Mouse (Mus musculus) A20 (cell line): Measurements from ENCODE around the gene Nadk2.
A peak's percentile ranks its signal among the peaks of the same experiment; 100 is the strongest.

Experiments used
- DNase-seq: peaks from one replicate; pipeline ENCODE4 v3.0.0-alpha.2; 2011; ENCODE audit warnings: low read depth, low spot score

The Nadk2 gene

DNA sequence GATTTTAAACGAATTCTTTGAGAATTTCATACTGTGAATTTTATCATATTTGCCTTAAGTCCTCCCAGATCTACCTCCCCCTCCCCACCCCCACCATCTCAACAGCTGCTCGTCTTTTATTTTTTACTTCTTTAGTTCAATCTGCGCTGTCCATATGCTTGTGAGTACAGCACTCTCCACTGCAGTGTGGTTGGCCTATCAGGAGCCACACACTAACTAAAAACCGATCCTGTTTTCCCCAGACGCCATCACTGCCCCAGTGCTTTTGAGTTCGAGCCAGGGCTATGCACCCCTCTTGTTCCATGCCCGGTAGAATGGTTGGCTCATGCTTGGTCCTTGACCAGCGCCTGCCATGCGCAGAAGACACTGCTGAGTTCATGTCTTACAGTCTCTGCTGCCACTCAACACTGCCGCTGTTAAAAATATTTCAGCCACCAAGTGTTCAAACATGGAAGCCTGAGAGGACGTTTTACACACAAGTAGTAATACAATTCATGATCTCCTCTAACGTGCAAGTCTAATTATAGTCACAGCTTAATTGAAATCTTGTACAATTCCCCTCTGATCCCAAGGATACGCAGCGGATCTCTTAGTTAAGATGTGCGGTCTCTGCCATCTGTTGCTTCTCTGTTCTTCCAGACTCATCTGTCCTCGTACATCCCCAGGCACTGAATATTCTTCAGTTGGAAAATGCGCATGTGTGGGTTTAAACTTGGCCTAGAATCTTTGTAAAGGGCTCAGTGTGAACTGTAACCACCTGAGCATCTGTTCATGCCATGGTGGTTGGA is 17.0 kb downstream of the Nadk2 start:
- no peak for DNase-seq

GRCm38 (mm10) chr15:9088683-9089072 is 17.6 kb downstream of the Nadk2 start:
- DNase-seq, result no peak

DNA sequence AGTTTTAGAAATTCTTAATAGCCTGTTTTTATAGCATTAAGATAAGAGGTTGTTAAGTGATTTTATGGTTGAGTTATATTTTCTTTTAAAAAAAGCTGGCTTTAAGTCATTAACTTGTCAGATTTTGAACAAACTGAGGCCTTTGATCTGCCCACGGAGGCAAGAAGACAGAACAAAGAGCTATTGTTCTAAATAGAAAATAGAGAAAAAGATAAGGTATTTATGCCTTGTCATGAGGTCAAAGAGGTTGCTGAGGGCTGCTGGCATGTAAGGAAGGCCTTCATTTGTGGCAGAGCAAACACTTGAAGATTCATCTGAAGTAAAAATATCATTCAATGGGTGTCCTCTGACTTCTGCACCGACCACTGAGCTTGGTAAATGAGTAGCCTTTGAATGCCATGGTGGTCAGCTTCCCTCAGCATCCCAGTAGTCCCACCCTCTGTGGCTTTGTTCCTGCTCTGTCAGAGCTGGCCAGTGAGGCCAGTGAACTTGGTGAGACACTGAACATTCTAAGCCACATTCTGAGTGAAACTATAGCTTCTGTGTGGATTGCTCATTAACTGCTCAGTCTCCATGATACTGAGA is 18.2 kb downstream of the Nadk2 start:
- DNase-seq, result no peak

DNA sequence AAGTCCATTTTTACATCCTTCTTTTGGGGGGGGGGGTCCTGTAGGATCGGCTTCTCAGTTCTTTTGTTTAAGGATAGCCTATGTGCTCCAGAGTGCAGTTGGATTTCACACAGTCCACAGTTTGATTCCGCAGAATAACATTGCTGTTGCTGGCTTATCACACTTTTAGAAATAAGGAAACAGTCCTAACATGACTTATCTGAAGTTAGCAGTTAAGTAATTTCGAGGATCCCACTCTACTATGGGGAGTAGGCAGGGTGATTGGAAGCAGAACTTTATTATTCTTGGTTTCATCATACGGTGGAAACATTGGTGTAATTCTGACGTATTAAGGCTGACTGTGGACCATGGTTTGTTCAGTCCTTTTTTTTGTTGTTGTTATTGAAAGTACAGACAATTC is 19.6 kb downstream of the Nadk2 start:
- DNase-seq, result no peak

DNA sequence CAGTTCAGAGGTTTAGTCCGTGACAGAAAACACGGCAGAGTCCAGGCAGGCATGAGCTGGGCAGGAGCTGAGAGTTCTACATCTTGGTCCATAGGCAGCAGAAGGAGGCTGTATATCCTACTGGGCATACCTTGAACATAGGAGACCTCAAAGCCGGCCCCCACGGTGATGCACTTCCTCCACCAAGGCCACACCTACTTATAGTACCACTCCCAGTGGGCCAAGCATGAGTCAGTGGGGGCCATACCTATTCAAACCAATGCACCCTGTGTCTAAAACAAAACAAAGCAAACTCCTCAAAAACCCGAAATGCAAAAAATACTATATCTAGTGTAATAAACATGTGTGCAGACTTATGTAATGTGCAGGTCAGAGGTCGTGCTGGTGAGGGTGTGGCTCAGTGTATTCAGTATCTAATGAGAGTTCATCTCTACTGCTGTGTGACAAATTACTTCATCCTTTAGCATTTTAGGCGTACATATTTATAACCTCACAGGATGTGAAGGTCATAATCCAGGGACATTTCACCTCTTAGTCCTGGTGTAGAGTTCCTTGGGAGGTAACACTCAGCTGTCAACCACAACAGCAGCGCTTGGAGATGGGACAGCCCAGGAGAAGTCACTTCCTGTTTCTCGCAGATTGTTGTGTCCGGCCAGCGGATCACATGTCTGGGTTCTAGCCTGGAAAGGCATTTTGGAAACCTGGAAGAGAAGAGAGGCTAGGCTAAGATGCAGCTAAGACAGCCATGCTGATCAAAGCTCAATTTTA is 22.7 kb downstream of the Nadk2 start:
- DNase-seq, result no peak

- no peak for DNase-seq
Measured at GRCm38 (mm10) chr15:9094366-9094750, 23.3 kb downstream of the Nadk2 start.

DNA sequence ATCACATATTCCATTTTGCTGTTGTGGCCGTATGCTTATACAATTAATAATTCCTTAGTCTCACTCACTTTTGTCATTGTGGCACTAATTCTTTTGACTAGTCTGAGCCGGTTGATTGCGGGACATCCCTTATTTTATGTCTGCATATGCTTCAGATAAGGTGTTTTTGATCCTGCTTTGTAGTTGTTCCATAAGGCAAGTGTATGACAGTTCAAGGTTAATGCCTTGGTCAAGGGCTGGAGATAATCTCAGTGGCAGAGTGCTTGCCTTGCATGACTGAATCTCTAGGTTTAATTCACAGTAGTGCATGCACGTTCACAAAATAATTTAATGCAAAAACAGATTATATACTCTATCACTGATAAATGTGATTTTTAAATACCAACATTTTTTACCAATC is 25.8 kb downstream of the Nadk2 start:
- no peak for DNase-seq

DNA sequence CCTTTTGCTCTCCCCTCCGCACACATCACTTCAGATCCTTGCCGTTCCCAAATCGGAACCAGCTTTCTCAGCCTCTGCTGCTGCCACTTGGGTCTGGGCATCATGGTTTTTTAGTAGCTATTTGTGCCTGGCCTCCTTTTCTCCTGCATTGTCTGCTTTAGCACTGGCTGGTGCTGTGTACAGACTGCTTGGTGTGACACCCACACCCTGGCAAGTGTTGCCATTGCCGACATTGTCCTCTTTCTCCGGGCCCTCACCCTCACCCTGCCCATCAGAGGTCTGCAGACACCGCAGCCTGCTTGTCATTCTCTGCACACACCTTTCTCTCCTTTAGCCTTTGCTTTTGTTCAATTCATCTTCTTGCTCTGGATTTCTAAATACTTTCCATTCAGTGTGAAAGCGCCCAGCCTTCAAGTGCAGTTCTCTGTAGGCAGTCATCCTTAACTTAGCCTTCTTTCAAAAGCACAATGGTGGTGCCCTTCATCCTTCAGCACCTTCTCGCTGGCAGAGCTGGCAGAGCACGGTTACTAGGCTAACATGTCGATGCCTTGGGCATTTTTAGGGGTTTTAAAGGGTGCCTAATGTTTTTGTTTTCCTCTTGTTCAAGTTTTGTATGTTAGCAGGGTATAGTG is 29.5 kb downstream of the Nadk2 start:
- no peak for DNase-seq

DNA sequence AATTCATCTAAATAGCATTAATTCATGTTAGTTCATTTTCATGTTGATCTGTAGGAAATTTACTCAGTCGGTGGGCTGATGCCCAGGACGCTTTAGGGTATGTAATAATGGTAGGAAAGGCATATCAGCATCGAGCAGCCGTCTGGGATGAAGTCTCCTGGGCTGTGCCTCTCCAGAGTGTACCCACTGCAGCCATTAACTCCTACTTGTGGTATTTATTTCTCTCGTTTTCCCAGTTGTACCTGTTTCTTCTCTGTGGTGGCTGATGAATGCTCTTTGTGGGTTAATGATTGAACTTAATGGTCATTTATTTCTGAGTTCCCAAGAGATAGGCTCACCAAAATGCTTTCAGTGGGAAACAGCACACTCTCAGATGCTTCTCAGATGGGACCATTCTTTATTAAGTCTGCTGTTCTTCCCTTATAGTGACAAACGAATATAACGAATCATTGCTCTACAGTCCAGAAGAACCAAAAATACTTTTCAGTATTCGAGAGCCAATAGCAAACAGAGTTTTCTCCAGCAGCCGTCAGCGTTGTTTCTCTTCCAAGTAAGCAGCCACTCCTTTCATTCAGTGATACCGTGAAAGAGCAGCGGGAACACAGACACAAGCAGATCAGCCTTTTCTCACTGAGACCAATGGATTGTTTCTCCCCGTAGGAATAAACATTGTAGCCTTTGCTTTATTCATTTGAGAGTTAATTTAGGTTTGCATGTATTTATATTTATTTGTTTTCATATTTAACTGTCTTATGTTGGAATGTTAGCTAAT is 35.4 kb downstream of the Nadk2 start:
- no peak for DNase-seq

GRCm38 (mm10) chr15:9110526-9111347 is 39.7 kb downstream of the Nadk2 start:
- DNase-seq, result peak; percentile 20

DNA sequence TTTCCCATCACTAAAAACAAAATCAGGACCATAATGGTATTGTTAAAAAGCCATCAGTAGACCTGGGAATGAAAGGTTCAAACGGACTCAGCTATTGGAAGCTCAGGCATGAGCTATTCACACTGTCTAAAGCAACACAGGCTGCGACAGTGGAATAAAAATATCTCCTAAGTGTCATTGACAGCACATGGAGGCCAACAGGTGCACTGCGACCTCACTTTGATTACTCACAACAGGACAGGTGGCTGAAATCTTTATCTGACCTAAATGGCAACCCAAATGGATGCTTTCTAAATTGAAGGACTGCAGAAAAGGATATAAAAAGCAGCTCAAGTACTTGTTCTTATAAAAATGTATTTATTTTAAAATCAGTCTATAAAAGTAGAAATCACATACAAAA is 40.6 kb downstream of the Nadk2 start:
- no peak for DNase-seq

- no peak for DNase-seq
Measured at GRCm38 (mm10) chr15:9113556-9113955, 42.5 kb downstream of the Nadk2 start.

GRCm38 (mm10) chr15:9114131-9114530 is 43.1 kb downstream of the Nadk2 start:
- no peak for DNase-seq

DNA sequence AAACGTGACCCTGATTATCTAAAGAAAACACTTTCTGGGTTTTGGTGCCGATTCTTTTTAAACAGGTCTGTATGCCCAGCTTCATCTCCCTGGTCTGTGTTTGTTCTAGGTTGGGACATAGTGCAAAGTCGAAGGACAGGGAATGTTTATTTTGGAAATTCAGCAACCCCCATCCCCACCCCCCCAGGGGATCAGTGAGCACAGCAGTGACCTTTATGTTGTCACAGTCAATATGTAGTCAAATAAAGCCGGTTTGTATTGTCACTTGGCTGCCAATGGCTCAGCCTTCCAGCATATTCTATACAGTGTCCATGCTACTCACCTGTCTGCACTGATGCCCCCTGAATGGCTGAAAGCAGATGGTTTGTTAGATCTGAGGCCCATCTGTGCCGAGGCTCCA is 43.5 kb downstream of the Nadk2 start:
- DNase-seq, result no peak

GRCm38 (mm10) chr15:9118852-9119251 is 47.8 kb downstream of the Nadk2 start:
- no peak for DNase-seq

- peak; percentile 57 for DNase-seq
Measured at GRCm38 (mm10) chr15:9120081-9120480, 49.0 kb downstream of the Nadk2 start.

GRCm38 (mm10) chr15:9122989-9123388 is 51.9 kb downstream of the Nadk2 start:
- no peak for DNase-seq

DNA sequence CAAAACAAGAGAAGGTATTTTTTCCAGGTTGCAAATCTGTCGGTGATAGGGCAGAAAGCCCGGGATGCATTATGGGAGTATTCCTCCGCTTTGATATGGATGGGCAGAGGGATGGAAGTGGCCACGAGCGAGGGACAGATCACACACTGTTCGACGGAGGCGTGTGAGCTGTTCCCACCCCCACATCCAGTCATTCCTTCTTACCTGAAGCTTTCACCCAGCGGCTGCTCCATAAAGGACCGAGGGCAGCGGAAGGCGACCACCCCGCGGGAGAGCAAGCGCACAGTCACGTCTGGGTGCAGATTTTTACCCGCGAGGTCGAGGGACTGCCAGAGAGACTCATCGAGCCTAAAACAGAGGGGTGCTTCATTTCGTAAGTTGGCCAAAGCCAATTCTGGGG is 53.8 kb downstream of the Nadk2 start:
- no peak for DNase-seq

DNA sequence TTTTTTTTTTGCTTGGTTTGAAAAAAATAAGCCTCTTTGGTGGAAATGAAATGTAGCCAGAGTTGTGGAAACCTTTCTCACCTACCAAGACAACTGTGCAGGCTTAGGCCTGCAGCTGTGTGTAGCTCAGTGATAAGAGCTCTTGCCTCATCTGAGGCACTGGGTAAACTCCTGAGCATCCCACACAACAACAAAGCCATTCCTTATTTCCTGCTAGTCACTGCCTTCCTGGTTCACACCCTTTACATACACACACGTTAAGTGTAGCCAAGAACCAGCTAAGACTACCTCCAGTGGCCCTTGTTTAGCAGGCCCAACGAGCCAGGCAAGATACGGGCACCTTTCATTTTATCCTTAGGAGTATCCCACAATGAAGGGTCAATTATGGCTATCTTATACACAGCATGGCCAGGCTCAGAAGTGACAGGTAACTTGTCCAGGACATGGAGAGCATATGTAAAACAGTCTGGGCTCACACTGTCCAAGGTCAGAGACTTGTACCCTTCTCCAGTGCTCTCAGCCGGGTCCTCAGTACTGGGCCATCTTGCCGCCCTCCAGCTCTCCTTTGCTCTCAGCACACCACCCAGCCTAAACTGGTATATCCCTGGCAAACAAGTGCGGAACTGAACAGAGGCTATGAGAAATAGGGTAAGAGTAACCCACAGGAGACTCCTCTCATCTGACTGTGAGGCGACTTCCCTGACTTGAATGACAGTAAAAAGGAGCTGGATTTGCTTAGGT is 56.2 kb downstream of the Nadk2 start:
- DNase-seq, result no peak
